ENCODE assay signal across 11 mouse cellular contexts in genomic region chr4:107484221-107484575, GRCm38 (mm10).
"Had no signal": no experiment of that assay in that cellular context is flagged by ENCODE, and none has a peak within 500 bp of the region (broad histone marks: within the 10 kb centered on the region; RNA-seq: fewer than 3 reads in every experiment).

No protein-coding gene starts in this region.

- DNase-seq: lung, adult 18-20 months; lung, embryonic 14.5 days; midbrain, embryonic 14.5 days; retina, postnatal 1 day; right cerebral cortex, adult 18-20 months; right cerebral cortex, postnatal 25 days; spleen, adult 18-20 months; thymus, adult 2 months; thymus, postnatal 25 days; thymus, postnatal 4 days had no signal

- ATAC-seq: midbrain, embryonic 16.5 days had no signal
